Mouse (Mus musculus) activated CD4-positive, CD25-positive, alpha-beta regulatory T cell, adult 9 weeks (primary cell): ENCODE measurements around the gene Gm10681. TPM values are rescaled to one million over a fixed set of nuclear protein-coding genes. Genes with fewer than 3 reads are reported as not detected.

Experiments
- polyA plus RNA-seq: library from polyadenylated mRNA; unstranded; fragments of 100-300 nt; shearing (Covaris generic); gene quantifications from one replicate; pipeline ENCODE4 v1.2.1, GENCODE M21; 2017

Gene Gm10681
- not detected for polyA plus RNA-seq

GRCm38 (mm10) chr3:98588707-98589106 lies at the start of gene Gm10681:
Gm10681 (minus strand) TSS chr3:98588807.

GRCm38 (mm10) chr3:98630152-98630551 lies 41.5 kb upstream of the Gm10681 start, which contains the start of gene Hsd3b5:
Hsd3b5 (minus strand) TSS chr3:98630252.

GRCm38 (mm10) chr3:98510414-98510813 lies 78.2 kb downstream of the Gm10681 start, which contains the start of gene Hsd3b4:
Hsd3b4 (minus strand) TSS chr3:98510514.

Other genes with a start within 250 kb of the Gm10681 start
- 184 TPM for gene Phgdh, start 248.8 kb downstream of the Gm10681 start, polyA plus RNA-seq
- not detected for gene Zfp697, start 206.3 kb downstream of the Gm10681 start, polyA plus RNA-seq
- gene Gm4450, start 131.7 kb downstream of the Gm10681 start, polyA plus RNA-seq = not detected
- not detected for gene Hsd3b4, start 78.3 kb downstream of the Gm10681 start, polyA plus RNA-seq
- not detected for gene Hsd3b5, start 41.4 kb upstream of the Gm10681 start, polyA plus RNA-seq
- not detected for gene Hsd3b2, start 135.7 kb upstream of the Gm10681 start, polyA plus RNA-seq
- gene Hsd3b3, start 174.3 kb upstream of the Gm10681 start, polyA plus RNA-seq = not detected
- gene Hsd3b6, start 225.6 kb upstream of the Gm10681 start, polyA plus RNA-seq = not detected